Mouse (Mus musculus): Measurements from ENCODE around the gene Hlx.

GRCm38 (mm10) chr1:184781286-184782160 lies 49.1 kb upstream of the Hlx start:
- peak; percentile 42 for TF ChIP-seq EP300 (optimal IDR thresholded peaks at IDR 0.05)
- TF ChIP-seq CTCF (IDR thresholded peaks at IDR 0.05; ENCODE audit: low read depth) = no peak
